Mouse (Mus musculus) liver, embryonic 12.5 days (tissue): ENCODE data around the gene Nrg3. TPM values are rescaled to one million over a fixed set of nuclear protein-coding genes. Genes with fewer than 3 reads are reported as not detected.

Experiments
- ATAC-seq: fragments of 200-750 bp; cut with Nextera tagmentation; 2 replicates; pipeline ENCODE4 v1.8.0; 2017; ENCODE audit warnings: moderate number of reproducible peaks, mild to moderate bottlenecking, moderate library complexity
- H3K27ac ChIP-seq: fragments of 300-500 bp; sonication (generic); 2 replicates; pipeline ENCODE4 v1.5.1; 2016; ENCODE audit warnings: mild to moderate bottlenecking
- H3K27me3 ChIP-seq: fragments of 300-500 bp; sonication (generic); replicated peaks from 2 replicates; pipeline ENCODE4 v1.6.1; 2016; ENCODE audit warnings: mild to moderate bottlenecking, moderate library complexity
- H3K36me3 ChIP-seq: fragments of 300-500 bp; sonication (generic); 2 replicates; pipeline ENCODE4 v1.6.1; 2016; ENCODE audit warnings: mild to moderate bottlenecking, moderate library complexity
- H3K4me1 ChIP-seq: fragments of 300-500 bp; sonication (generic); 2 replicates; pipeline ENCODE4 v1.6.1; 2016
- H3K4me2 ChIP-seq: fragments of 300-500 bp; sonication (generic); 2 replicates; pipeline ENCODE4 v1.6.1; 2016; ENCODE audit warnings: mild to moderate bottlenecking, moderate library complexity
- H3K4me3 ChIP-seq: fragments of 300-500 bp; sonication (generic); 2 replicates; pipeline ENCODE4 v1.5.1; 2016; ENCODE audit warnings: mild to moderate bottlenecking, moderate library complexity
- H3K9ac ChIP-seq: fragments of 300-500 bp; sonication (generic); 2 replicates; pipeline ENCODE4 v1.6.1; 2016; ENCODE audit warnings: mild to moderate bottlenecking, moderate library complexity
- H3K9me3 ChIP-seq: fragments of 300-500 bp; sonication (generic); replicated peaks from 2 replicates; pipeline ENCODE4 v1.6.1; 2016; ENCODE audit warnings: mild to moderate bottlenecking, moderate library complexity
- WGBS: fragments of 180-500 bp; shearing (Covaris S2); methylation state at CpG from one replicate; pipeline ENCODE4 v1.1.7; 2016; ENCODE audit not compliant: insufficient replicate concordance; 5-methylcytosine and 5-hydroxymethylcytosine counted together
- polyA plus RNA-seq: library from polyadenylated mRNA; unstranded; fragments of >200 nt; fragmentation: Nextera tagmentation; extraction: Ambion mirVana; gene quantifications from 2 replicates; pipeline ENCODE4 v1.2.1, GENCODE M21; 2016

Nrg3 gene
- not detected in 2 replicates for polyA plus RNA-seq

DNA sequence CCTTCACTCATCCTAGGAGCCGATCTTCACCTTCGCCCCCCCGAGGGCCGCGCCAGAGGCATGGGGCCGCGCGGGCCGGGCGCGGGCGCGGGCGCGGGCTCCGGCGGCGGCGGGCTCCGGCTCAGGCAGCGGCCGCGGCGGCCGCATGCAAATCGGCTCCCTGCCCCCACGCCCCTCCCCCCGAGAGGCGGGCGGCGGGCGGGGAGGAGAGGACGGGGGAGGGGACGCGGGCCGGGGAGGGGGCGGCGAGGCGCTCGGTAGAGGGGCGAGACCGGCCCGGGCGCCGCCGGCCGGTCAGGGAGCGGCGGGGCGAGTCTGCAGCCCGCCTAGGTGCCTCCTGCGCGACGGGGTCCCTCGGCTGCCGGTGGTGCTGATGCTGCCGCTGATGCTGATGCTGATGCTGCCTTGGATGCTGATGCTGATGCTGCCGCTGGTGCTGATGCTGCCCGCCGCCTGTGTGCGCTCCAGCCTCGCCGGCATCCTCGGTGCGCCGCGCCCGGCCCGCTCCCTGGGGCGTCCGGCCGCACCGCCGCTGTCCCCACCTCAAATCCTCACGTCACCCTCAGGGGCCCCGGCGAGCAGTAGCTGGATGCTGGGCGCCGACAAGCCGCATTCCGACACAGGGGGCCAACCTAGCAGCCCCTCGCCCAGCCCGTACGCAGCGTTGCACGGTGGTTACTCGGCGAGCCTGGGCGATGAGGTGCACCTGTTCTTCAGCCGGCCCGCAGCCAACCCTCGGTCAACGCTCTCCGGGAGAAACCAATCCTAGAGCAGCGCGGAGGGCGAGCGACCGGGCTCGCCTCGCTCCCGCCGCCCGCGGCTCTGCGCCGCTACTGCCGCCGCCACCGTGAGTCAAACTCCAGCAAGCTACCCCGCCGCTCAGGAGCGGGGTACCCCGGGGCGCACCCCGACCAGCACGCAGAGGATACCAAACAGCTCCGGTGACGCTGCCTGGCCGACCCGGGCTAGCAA, at the start of gene Nrg3:
TSS of gene Nrg3 (minus strand) at position 299 of the 972 bp plus-strand sequence.
- H3K4me1 ChIP-seq: no peaks in the 10 kb centered on the region
- no peaks in the 10 kb centered on the region for H3K9me3 ChIP-seq
- no peaks in the 10 kb centered on the region for H3K36me3 ChIP-seq
- WGBS: 2% methylated on average over 88 of the region's 121 CpGs
- no peak within 1 kb of the TSS for H3K27ac ChIP-seq
- H3K9ac ChIP-seq: no peak within 1 kb of the TSS
- 0 out of 2 replicates have a peak, but pooled peaks have one; percentile 21 for ATAC-seq
- peak within 1 kb of the TSS; percentile 38 for H3K4me3 ChIP-seq
- H3K4me2 ChIP-seq: peak within 1 kb of the TSS; percentile 56
- H3K27me3 ChIP-seq: peaks cover 64% of the 10 kb centered on the region

DNA sequence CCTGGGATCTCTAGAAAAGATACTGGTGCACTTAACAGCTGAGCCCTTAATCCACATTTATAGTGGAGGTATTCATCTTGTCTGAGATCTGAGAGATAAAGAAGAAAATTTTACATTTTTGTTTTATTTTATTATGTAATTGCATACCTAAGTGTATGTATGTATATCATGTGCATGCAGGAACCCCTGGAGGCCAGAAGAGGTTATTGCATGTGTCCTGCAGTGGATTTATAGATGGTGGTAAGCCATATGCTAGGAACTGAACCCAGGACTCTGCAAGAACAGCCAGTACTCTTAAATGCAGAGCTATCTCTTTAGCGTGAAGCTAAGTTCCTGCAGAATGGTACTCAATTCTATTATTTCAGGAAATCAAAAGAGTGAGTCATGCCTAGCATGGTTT, 36.1 kb upstream of the Nrg3 start:
- H3K4me1 ChIP-seq: no peaks in the 10 kb centered on the region
- 48% methylated on average over 1 of the region's 1 CpGs for WGBS

DNA sequence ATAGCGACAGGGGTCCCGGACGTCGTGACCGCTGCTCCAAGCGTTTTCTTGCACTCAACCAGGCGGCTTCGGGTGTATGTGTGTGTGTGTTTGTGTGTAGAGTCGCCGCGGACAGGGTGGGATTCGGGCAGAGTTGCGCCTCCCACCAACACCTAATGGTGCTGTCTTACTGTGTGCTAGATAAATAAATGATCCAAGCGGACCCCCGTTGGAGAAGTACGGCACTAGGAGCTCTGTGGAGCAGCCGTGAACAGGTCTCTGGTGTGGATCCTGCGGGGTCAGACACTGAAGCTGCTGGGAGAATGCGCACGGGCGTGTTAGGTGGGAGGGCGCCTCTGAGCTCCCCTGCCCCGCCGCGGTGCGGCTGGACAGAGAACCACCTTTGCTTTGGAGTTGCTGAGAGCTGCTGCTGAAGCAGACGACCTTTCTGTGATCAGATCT, 903 bp upstream of the Nrg3 start:
- Histone ChIP-seq H3K27ac (no peak overlapping the region), H3K4me1 (no peaks in the 10 kb centered on the region), H3K9me3 (no peaks in the 10 kb centered on the region), H3K4me3 (no peak overlapping the region), H3K9ac (no peak overlapping the region), H3K36me3 (no peaks in the 10 kb centered on the region), H3K27me3 (peaks cover 64% of the 10 kb centered on the region), H3K4me2 (peak overlapping the region; percentile 56; the same call in 1 of the 2 replicates)
- ATAC-seq: no peak
- WGBS: 8% methylated on average over 27 of the region's 27 CpGs

More for the DNA sequence above, 36.1 kb upstream of the Nrg3 start:
- H3K4me2 ChIP-seq: no peak overlapping the region
- H3K9me3 ChIP-seq: peaks cover 5% of the 10 kb centered on the region
- H3K4me3 ChIP-seq: no peak overlapping the region
- H3K36me3 ChIP-seq: no peaks in the 10 kb centered on the region
- H3K27me3 ChIP-seq: no peaks in the 10 kb centered on the region
- H3K9ac ChIP-seq: no peak overlapping the region
- no peak overlapping the region for H3K27ac ChIP-seq
- no peak for ATAC-seq

DNA sequence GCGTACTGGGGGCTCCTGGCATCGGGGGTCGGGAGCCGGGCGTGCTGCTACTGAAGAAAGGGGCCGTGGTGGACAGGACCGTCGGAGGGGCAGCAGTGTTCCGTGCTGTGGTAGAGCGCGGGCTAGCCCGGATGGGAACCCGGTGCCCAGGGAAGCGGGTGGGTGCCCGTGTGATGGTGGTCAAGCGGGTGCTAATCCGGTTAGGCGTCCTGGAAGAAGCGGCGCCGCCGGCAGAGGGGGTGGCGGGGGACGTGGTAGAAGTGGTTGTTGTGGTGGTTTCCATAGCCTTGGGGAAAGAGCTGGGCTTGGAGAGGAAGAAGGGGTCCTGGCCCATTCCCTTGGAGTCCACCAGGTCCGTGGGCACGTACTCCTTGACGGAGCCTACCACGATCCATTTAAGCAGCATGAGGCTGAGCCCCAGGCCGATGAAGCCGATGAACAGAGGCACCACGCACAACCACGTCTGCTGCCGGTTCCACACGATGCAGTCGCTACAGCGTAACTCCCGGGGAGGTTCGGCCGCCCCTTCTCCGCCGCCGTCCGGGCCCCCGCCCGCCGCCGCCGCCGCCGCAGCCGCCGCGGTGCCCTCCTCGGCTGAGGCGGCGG, 639 bp downstream of the Nrg3 start:
- Histone ChIP-seq H3K27ac (no peak overlapping the region), H3K9ac (no peak overlapping the region), H3K9me3 (no peaks in the 10 kb centered on the region), H3K4me1 (no peaks in the 10 kb centered on the region), H3K27me3 (peaks cover 64% of the 10 kb centered on the region), H3K4me3 (peak overlapping the region; percentile 38), H3K36me3 (no peaks in the 10 kb centered on the region), H3K4me2 (peak overlapping the region; percentile 56)
- 5% methylated on average over 54 of the region's 56 CpGs for WGBS
- ATAC-seq: no peak

DNA sequence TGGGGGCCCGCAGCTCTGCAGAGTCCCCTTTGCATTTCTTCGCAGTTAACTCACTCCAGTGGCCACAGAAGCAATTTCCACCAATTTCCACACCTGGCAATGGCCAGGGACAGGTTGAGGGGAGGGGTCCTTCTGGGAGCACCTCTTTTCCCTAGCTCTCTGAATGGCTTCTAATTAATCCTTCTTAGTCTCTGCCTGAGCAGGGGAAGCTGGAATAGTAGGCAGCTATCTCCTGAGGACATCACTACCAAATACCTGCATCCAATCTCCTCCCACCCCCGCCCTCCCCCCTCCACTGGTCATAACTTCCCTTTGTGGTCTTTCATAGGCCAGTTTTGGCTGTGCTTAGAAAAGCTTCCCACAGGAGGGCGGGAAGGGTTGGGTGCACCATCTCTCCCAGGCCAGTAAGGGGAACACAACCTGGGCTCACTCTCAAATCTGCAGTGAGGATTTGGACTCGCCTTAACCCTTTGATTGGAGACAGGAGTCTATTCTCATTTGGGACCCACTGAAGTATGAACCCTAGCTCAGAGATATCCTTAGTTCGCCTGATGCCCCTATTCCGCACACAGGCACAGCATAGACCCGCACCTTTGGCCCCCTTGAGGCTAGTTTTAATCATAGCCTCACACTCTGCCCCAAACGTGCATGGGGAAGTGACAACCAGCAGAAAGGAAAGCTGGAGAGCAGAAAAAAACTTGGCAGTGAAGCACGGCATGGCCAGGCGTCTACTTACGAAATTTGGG, 1.5 kb downstream of the Nrg3 start:
- Histone ChIP-seq H3K27me3 (peaks cover 64% of the 10 kb centered on the region), H3K9me3 (no peaks in the 10 kb centered on the region), H3K36me3 (no peaks in the 10 kb centered on the region), H3K27ac (no peak overlapping the region), H3K9ac (no peak overlapping the region), H3K4me2 (no peak overlapping the region), H3K4me1 (no peaks in the 10 kb centered on the region), H3K4me3 (no peak overlapping the region)
- no peak for ATAC-seq
- WGBS: 8% methylated on average over 12 of the region's 12 CpGs

DNA sequence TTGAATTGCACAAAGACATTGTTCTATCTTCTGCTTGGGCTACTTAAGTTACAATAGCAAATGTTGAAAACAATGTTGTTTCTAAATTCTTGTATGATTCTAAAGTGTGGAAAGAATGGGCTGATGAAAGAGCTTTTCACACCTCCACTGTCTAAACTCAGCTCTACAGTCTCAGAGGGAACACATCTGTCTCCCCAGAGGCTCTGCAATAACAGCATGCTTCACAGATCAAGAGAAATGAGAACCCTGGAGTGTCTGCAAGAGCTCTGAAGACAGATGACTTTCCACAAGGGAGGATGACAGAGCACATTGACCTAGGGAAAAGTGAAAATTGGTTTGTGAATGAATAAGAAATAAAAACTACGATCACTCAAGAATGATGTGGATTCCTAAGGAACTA, 27.4 kb downstream of the Nrg3 start:
- Histone ChIP-seq H3K4me3 (no peak overlapping the region), H3K4me2 (no peak overlapping the region), H3K27me3 (no peaks in the 10 kb centered on the region), H3K27ac (no peak overlapping the region), H3K9ac (no peak overlapping the region), H3K9me3 (no peaks in the 10 kb centered on the region), H3K4me1 (no peaks in the 10 kb centered on the region), H3K36me3 (no peaks in the 10 kb centered on the region)
- no peak for ATAC-seq
- WGBS: 69% methylated on average over 1 of the region's 1 CpGs

DNA sequence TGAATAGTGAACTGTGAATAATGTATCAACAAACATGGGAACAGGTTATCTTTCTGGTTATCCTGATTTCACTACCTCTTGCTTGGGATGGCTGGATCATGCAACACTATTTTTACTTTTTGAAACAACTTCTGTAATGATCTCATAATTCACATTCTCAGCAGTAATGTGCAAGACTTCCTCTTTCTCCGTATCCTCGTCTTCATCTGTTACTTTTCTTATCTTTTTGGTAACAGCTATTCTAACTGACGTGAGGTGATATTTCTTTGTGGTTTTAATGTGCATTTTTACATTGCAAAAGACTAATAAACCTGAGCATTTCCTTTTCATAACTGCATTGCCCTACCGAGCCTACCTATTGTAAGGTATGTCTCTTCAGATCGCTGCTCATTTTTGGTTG, 44.4 kb downstream of the Nrg3 start:
- H3K27ac ChIP-seq: no peak overlapping the region
- no peak overlapping the region for H3K9ac ChIP-seq
- 54% methylated on average over 5 of the region's 5 CpGs for WGBS
- H3K9me3 ChIP-seq: no peaks in the 10 kb centered on the region
- no peaks in the 10 kb centered on the region for H3K4me1 ChIP-seq
- no peaks in the 10 kb centered on the region for H3K27me3 ChIP-seq
- no peak for ATAC-seq
- no peak overlapping the region for H3K4me3 ChIP-seq
- no peaks in the 10 kb centered on the region for H3K36me3 ChIP-seq
- H3K4me2 ChIP-seq: no peak overlapping the region

DNA sequence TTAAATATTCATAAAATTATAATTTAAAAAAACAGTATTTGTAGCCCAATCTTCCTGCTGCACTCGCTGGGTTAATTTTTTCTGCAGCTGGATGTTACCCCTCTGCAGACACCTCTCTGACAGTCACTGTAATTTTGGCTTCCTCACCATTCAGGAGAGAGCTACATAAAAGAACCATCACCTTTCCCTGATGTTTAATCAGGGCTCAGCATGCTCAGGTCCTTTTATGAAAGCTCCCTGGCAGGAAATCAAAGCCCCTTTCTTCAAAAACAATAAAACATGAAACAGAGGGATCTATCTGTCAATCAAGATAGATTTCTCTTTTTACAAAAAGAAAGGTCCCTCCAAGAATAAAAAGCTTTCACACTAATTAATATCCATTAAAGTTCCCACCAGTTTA, 51.0 kb downstream of the Nrg3 start:
- WGBS: 50% methylated on average over 1 of the region's 1 CpGs
- H3K9ac ChIP-seq: no peak overlapping the region
- no peaks in the 10 kb centered on the region for H3K27me3 ChIP-seq
- H3K27ac ChIP-seq: no peak overlapping the region
- no peak overlapping the region for H3K4me3 ChIP-seq
- H3K36me3 ChIP-seq: no peaks in the 10 kb centered on the region
- ATAC-seq: no peak
- no peaks in the 10 kb centered on the region for H3K9me3 ChIP-seq
- H3K4me2 ChIP-seq: no peak overlapping the region
- H3K4me1 ChIP-seq: no peaks in the 10 kb centered on the region

DNA sequence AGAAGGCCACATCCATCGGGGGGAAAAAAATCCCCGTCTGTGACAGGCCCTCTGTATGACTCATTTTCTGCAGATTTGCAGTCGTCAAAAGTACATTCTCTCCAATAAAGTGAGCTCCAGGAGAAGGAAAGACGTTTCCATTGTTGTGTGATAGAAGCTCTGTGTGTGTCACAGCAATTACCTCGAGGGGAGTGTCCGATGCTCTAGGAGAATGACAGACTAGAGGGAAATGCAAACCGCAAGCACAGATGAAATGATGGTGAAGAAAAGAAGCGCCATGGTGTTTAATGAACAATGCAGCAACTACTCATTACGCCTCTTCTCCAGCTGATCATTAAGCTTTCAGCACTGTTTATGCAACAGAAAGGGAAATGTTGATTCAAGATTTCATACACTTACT, 59.6 kb downstream of the Nrg3 start:
- Histone ChIP-seq H3K27ac (no peak overlapping the region), H3K9ac (no peak overlapping the region), H3K4me3 (no peak overlapping the region), H3K36me3 (no peaks in the 10 kb centered on the region), H3K4me2 (no peak overlapping the region), H3K27me3 (no peaks in the 10 kb centered on the region), H3K4me1 (no peaks in the 10 kb centered on the region), H3K9me3 (no peaks in the 10 kb centered on the region)
- WGBS: 62% methylated on average over 9 of the region's 9 CpGs
- no peak for ATAC-seq

DNA sequence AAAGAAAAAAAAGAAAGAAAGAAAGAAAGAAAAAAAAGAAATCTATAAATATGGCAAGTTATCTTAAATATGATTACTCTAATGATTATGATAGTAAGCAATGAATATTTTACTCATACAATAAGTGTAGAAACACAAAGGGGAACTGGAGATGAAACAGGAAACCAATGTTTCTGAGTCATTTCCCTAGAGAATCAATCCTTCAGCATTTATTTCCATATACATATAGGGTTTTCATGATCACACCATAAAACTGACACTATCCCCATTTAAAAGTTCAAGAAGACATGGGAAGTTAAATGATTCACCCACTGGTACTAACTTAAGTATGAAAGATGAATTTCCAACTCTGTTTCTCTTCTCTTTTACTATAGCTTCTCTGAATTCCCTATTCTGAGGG, 86.0 kb downstream of the Nrg3 start:
- H3K9me3 ChIP-seq: no peaks in the 10 kb centered on the region
- no peak for ATAC-seq
- H3K27ac ChIP-seq: no peak overlapping the region
- no peaks in the 10 kb centered on the region for H3K4me1 ChIP-seq
- no peak overlapping the region for H3K4me2 ChIP-seq
- H3K9ac ChIP-seq: no peak overlapping the region
- no peaks in the 10 kb centered on the region for H3K36me3 ChIP-seq
- H3K4me3 ChIP-seq: no peak overlapping the region
- no peaks in the 10 kb centered on the region for H3K27me3 ChIP-seq

DNA sequence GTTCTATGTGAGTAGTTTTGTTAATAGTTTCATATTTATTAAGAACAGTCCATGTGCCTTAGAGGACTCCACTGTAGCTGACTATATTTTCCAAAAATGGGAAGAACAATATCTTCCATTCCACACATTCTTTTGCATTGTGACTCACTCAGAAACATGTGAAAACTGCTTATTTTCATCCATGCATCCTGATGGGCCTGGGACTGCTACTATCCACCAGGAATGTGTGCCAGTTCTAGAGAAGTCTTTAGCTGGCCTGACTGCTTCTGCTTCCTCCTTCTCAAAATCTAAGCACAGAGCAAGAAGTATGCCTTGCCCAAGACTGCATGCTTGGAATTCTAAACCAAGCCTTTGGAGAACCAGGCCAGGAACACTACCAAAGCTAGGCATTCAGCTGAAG, 91.6 kb downstream of the Nrg3 start:
- Histone ChIP-seq H3K4me2 (no peak overlapping the region), H3K27ac (no peak overlapping the region), H3K9ac (no peak overlapping the region), H3K9me3 (no peaks in the 10 kb centered on the region), H3K36me3 (no peaks in the 10 kb centered on the region), H3K4me1 (no peaks in the 10 kb centered on the region), H3K4me3 (no peak overlapping the region), H3K27me3 (no peaks in the 10 kb centered on the region)
- ATAC-seq: no peak

DNA sequence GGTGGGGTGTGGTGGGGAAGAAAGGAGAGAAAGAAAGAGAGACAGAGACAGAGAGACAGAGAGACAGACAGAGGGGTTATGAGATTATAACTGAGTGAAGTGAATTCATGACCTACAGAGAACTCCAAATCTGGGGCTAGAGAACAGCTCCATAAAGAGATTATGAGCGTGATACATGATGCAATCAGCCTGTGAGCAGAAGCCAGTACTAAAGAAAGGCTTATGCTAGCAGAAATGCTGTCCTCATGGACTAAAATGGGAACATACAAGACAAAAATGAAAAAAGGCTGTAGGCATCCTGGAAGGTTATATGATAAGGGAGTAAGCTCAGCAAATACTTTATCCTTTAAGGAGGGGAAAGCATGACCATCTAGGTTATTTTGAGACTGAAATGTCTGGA, 99.7 kb downstream of the Nrg3 start:
- Histone ChIP-seq H3K4me1 (no peaks in the 10 kb centered on the region), H3K27me3 (no peaks in the 10 kb centered on the region), H3K4me3 (no peak overlapping the region), H3K4me2 (no peak overlapping the region), H3K27ac (no peak overlapping the region), H3K36me3 (no peaks in the 10 kb centered on the region), H3K9me3 (no peaks in the 10 kb centered on the region), H3K9ac (no peak overlapping the region)
- ATAC-seq: no peak
- WGBS: 45% methylated on average over 1 of the region's 1 CpGs
